Mouse (Mus musculus) heart, postnatal 0 days (tissue): ENCODE results near the gene Tas1r3.

ENCODE experiments used
- CTCF ChIP-seq: IDR thresholded peaks from 2 replicates; pipeline ENCODE4 v1.5.1; 2016; ENCODE audit warnings: antibody characterized with exemption, control low read depth, low read depth
- EP300 ChIP-seq: IDR thresholded peaks from 2 replicates; pipeline ENCODE4 v1.6.1; 2016; ENCODE audit warnings: antibody characterized with exemption, low read depth

DNA sequence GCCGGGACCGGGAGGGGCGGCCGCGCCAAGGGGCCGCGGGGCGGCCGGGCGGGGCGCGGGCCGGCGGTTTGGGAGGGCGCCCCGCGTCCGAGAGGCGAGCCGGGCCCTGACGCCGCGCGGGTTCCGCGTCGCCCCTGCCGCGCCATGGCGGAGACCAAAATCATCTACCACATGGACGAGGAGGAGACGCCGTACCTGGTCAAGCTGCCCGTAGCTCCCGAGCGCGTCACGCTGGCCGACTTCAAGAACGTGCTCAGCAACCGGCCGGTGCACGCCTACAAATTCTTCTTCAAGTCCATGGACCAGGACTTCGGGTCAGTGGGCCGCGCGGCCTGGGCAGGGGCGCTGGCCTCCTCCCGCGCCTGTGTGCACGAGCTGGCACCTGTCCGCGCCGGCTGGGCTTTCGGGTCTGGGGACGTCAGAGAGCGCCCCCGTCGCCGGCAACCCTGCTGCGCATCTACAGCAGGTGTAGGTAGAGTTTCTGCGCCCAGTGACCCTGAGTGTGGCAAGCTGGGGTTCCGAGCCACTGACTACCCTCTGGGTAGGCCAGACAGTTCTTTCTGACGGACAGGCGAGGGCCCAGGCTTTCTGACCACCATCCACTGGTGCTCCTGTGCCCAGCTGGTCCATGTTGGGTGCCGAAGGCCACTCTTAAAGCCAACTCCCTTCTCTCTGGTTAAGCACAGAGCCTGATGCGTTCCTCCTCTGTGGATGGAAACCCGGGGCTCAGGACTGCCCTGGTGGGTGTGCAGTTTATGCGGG is 15.4 kb downstream of the Tas1r3 start:
- TF ChIP-seq CTCF = no peak
- no peak for TF ChIP-seq EP300
